Mouse (Mus musculus): Measurements from ENCODE around the gene Nanos1. TPM values are rescaled to one million over a fixed set of nuclear protein-coding genes. Genes with fewer than 3 reads are reported as not detected.

Gene Nanos1
- total and polyA plus RNA-seq, 2 experiments from 2014 or later: 20.8 to 49.3 TPM

DNA sequence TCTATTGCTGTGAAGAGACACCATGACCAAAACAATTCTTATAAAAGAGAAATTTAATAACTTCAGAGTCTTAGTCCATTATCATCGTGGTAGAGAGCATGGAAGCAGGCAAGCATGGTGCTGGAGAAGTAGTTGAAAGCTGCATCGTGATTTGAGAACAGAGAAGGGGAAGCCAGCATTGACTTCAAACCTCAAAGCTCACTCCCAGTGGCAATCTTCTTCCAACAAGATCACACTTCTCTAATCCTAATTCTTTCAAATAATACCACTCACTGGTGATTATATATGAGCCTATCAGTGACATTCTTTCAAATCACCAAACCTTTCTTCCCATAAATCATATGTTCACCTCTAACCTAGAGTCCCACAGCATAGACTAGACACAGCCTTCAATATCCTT lies 49.1 kb downstream of the Nanos1 start:
- Histone ChIP-seq H3K4me3 (ENCODE audit: low read depth, low read length) (no peak overlapping the region), H3K4me2 (ENCODE audit: low read depth, low read length, poor library complexity, severe bottlenecking) (no peak overlapping the region), H3K9ac (replicated peaks; ENCODE audit: low read length, poor library complexity, severe bottlenecking) (no peak overlapping the region), H3K27me3 (ENCODE audit: insufficient read depth, low read length) (no peaks in the 10 kb centered on the region), H3K9me3 (ENCODE audit: low read length) (no peaks in the 10 kb centered on the region), H3K27ac (ENCODE audit: low read depth, low read length) (no peak overlapping the region), H3K4me1 (ENCODE audit: insufficient read depth, low read length) (no peaks in the 10 kb centered on the region), H3K36me3 (ENCODE audit: insufficient read depth, low read length) (no peaks in the 10 kb centered on the region)
- ATAC-seq (ENCODE audit: low FRiP score): no peak
- no peak for DNase-seq (ENCODE audit: low spot score)
- WGBS: 58% methylated on average over 2 of the region's 2 CpGs
- no peak for TF ChIP-seq CTCF (IDR thresholded peaks at IDR 0.05)

Small RNA genes lying within 50 kb of the gene (microRNA-seq; reads per million reads assigned to microRNA genes)
- not detected for gene mmu-mir-3084-1 (ENCODE audit: borderline number of aligned reads)

Other genes starting within 250 kb of the Nanos1 start
- 60.6 and 66.3 TPM in 2 replicates for gene Cacul1, start 175.0 kb upstream of the Nanos1 start, total RNA-seq (2014; rRNA removed)
- gene Cacul1, start 175.0 kb upstream of the Nanos1 start, polyA plus RNA-seq (2015; fragmentation: Nextera tagmentation; extraction: Ambion mirVana): 12.2 and 14.9 TPM in 2 replicates
- 86.5 and 119 TPM in 2 replicates for gene Eif3a, start 34.7 kb downstream of the Nanos1 start, total RNA-seq (2014; rRNA removed)
- gene Eif3a, start 34.7 kb downstream of the Nanos1 start, polyA plus RNA-seq (2015; fragmentation: Nextera tagmentation; extraction: Ambion mirVana): 78.3 and 87.0 TPM in 2 replicates
- 39.8 and 47.5 TPM in 2 replicates for gene Fam45a, start 55.6 kb downstream of the Nanos1 start, total RNA-seq (2014; rRNA removed)
- 45.5 and 46.4 TPM in 2 replicates for gene Fam45a, start 55.6 kb downstream of the Nanos1 start, polyA plus RNA-seq (2015; fragmentation: Nextera tagmentation; extraction: Ambion mirVana)
- gene Sfxn4, start 105.5 kb downstream of the Nanos1 start, total RNA-seq (2014; rRNA removed): 4.3 and 7.8 TPM in 2 replicates
- gene Sfxn4, start 105.5 kb downstream of the Nanos1 start, polyA plus RNA-seq (2015; fragmentation: Nextera tagmentation; extraction: Ambion mirVana): 9.0 and 10.3 TPM in 2 replicates
- 82.8 and 93.8 TPM in 2 replicates for gene Prdx3, start 118.6 kb downstream of the Nanos1 start, total RNA-seq (2014; rRNA removed)
- 110 and 117 TPM in 2 replicates for gene Prdx3, start 118.6 kb downstream of the Nanos1 start, polyA plus RNA-seq (2015; fragmentation: Nextera tagmentation; extraction: Ambion mirVana)
- gene Grk5, start 133.8 kb downstream of the Nanos1 start, total RNA-seq (2014; rRNA removed): 10.6 and 11.2 TPM in 2 replicates
- gene Grk5, start 133.8 kb downstream of the Nanos1 start, polyA plus RNA-seq (2015; fragmentation: Nextera tagmentation; extraction: Ambion mirVana): 1.2 and 2.1 TPM in 2 replicates